Mouse (Mus musculus): ENCODE results near the gene Olfr539. TPM values are rescaled to one million over a fixed set of nuclear protein-coding genes. Genes with fewer than 3 reads are reported as not detected.

Gene Olfr539
- polyA plus RNA-seq (2017; shearing (Covaris generic)) = not detected

DNA sequence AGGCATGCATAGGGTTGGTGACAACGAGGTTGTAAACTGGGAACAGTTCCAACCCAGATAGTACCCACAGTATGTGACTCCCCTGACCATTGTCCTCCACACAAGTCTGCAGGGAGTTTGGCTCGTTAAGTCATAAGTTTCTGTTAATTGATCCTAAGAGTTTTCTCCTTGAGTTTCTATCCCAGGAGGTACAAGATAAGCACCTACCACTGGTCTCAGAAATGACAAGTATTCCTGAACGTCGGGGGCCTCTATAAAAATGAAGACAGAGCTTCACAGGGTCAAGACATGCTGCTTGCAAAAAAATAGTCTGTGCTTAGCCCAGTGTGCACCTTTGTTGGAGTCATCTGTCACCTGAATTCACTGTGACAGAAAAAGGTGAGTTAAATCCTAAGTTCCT, at the start of gene Olfr539:
Gene Olfr539, plus strand, starts transcription at position 301 of the 400 bp plus-strand sequence.

DNA sequence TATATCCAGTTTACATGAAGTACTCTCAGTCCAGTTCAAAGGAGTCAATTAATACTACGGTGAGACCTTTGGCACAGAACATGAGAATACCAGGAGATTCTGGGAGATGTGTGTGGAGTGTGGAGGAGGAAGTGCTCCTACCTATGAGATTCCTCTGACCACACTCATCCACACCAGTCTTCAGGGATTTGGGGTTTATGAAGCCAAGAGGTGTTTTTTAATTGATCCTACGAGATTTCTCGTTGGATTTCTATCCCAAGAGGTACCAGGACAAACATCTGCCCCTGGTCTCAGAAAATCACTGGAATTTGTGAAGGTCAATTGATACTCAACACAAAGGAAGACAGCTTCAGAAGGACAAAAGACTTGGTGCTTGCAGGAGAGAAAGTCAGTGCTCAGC, 31.1 kb upstream of the Olfr539 start, which contains the start of gene Olfr61:
Gene Olfr61, plus strand, starts transcription at position 301 of the 400 bp plus-strand sequence.

DNA sequence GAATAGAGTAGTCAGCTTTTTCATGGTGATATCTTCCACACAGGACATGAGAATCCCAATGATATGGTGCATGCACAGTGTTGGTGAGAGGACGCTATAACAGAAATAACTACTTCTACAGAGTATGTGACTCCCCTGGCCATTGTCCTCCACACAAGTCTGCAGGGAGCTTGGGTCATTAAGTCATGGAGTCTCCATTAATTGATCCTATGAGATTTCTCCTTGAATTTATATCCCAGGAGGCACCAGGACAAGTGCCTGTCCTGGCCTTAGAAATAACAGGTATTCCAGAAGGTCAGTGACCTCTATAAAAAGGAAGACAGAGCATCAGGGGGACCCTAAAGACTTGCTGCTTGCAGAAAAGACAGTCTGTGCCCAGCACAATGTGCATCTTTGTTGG, 13.6 kb upstream of the Olfr539 start, which contains the start of gene Olfr53:
Gene Olfr53, plus strand, starts transcription at position 301 of the 400 bp plus-strand sequence.

DNA sequence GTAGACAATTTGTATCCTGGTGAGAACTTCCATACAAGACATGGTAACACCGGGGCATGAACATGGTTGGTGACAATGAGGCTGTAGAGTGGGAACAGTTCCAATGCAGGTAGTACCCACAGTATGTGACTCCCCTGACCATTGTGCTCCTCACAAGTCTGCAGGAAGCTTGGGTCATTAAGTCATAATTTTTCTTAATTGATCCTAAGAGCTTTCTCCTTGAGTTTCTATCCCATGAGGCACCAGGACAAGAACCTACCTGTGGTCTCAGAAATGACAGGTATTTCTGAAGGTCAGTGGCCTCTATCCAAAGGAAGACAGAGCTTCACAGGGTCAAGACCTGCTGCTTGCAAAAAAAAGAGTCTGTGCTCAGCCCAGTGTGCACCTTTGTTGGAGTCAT, 21.9 kb downstream of the Olfr539 start, which contains the start of gene Olfr45:
Gene Olfr45, plus strand, starts transcription at position 301 of the 400 bp plus-strand sequence.

DNA sequence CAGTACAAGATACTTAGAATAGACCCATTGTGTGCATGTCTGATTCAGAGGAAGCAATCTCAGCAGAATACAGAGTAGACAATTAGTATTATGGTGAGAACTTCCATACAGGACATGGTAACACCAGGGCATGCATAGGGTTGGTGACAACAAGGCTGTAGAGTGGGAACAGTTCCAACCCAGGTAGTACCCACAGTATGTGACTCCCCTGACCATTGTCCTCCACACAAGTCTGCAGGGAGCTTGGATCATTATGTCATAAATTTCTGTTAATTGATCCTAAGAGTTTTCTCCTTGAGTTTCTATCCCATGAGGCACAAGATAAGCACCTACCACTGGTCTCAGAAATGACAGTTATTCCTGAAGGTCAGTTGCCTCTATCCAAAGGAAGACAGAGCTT, 37.2 kb downstream of the Olfr539 start, which contains the start of gene Olfr541:
Gene Olfr541, plus strand, starts transcription at position 301 of the 400 bp plus-strand sequence.

Other genes starting within 250 kb of the Olfr539 start
- gene Olfr532, start 238.3 kb upstream of the Olfr539 start, polyA plus RNA-seq (2017; shearing (Covaris generic)) = 0.10 TPM
- gene Olfr533, start 196.6 kb upstream of the Olfr539 start, polyA plus RNA-seq (2017; shearing (Covaris generic)) = not detected
- not detected for gene Olfr535, start 175.7 kb upstream of the Olfr539 start, polyA plus RNA-seq (2017; shearing (Covaris generic))
- gene Olfr536, start 152.5 kb upstream of the Olfr539 start, polyA plus RNA-seq (2017; shearing (Covaris generic)) = not detected
- not detected for gene Olfr538, start 92.0 kb upstream of the Olfr539 start, polyA plus RNA-seq (2017; shearing (Covaris generic))
- gene Olfr46, start 58.7 kb upstream of the Olfr539 start, polyA plus RNA-seq (2017; shearing (Covaris generic)) = not detected
- not detected for gene Olfr61, start 31.0 kb upstream of the Olfr539 start, polyA plus RNA-seq (2017; shearing (Covaris generic))
- not detected for gene Olfr53, start 13.5 kb upstream of the Olfr539 start, polyA plus RNA-seq (2017; shearing (Covaris generic))
- not detected for gene Olfr45, start 22.0 kb downstream of the Olfr539 start, polyA plus RNA-seq (2017; shearing (Covaris generic))
- not detected for gene Olfr541, start 37.3 kb downstream of the Olfr539 start, polyA plus RNA-seq (2017; shearing (Covaris generic))
- gene Cyp2e1, start 103.8 kb downstream of the Olfr539 start, polyA plus RNA-seq (2017; shearing (Covaris generic)) = 0.31 TPM
- not detected for gene Syce1, start 127.9 kb downstream of the Olfr539 start, polyA plus RNA-seq (2017; shearing (Covaris generic))
- gene Zfp941, start 162.2 kb downstream of the Olfr539 start, polyA plus RNA-seq (2017; shearing (Covaris generic)) = 0.71 TPM
- gene Urah, start 175.1 kb downstream of the Olfr539 start, polyA plus RNA-seq (2017; shearing (Covaris generic)) = not detected
- gene Scgb1c1, start 185.6 kb downstream of the Olfr539 start, polyA plus RNA-seq (2017; shearing (Covaris generic)) = not detected
- not detected for gene Odf3, start 187.9 kb downstream of the Olfr539 start, polyA plus RNA-seq (2017; shearing (Covaris generic))
- not detected for gene Gm45785, start 196.4 kb downstream of the Olfr539 start, polyA plus RNA-seq (2017; shearing (Covaris generic))
- 88.6 TPM for gene Ric8a, start 197.0 kb downstream of the Olfr539 start, polyA plus RNA-seq (2017; shearing (Covaris generic))
- gene Bet1l, start 197.6 kb downstream of the Olfr539 start, polyA plus RNA-seq (2017; shearing (Covaris generic)) = 42.5 TPM
- gene Psmd13, start 222.0 kb downstream of the Olfr539 start, polyA plus RNA-seq (2017; shearing (Covaris generic)) = 134 TPM
- gene Sirt3, start 222.4 kb downstream of the Olfr539 start, polyA plus RNA-seq (2017; shearing (Covaris generic)) = 5.5 TPM
- gene Cox8b, start 240.5 kb downstream of the Olfr539 start, polyA plus RNA-seq (2017; shearing (Covaris generic)) = not detected